Mouse (Mus musculus) liver, embryonic 11.5 days (tissue): ENCODE results near the gene Tcf19. TPM values are rescaled to one million over a fixed set of nuclear protein-coding genes. Genes with fewer than 3 reads are reported as not detected.
A peak's percentile ranks its signal among the peaks of the same experiment; 100 is the strongest.

Experiments
- ATAC-seq: fragments of 200-750 bp; cut with Nextera tagmentation; replicated peaks from 2 replicates; pipeline ENCODE4 v1.8.0; 2017; ENCODE audit warnings: moderate number of reproducible peaks, mild to moderate bottlenecking, moderate TSS enrichment, moderate library complexity; ENCODE audit not compliant: low FRiP score
- DNase-seq: peaks from one replicate; pipeline ENCODE4 v3.0.0-alpha.2; 2017; ENCODE audit warnings: low spot score
- H3K27ac ChIP-seq: fragments of 300-500 bp; sonication (generic); 2 replicates; pipeline ENCODE4 v1.5.1; 2014; ENCODE audit warnings: mild to moderate bottlenecking, low read depth, low read length, control low read depth
- H3K27me3 ChIP-seq: fragments of 300-500 bp; sonication (generic); replicated peaks from 2 replicates; pipeline ENCODE4 v1.6.1; 2014; ENCODE audit warnings: low read length, mixed read lengths; ENCODE audit not compliant: control insufficient read depth, insufficient read depth
- H3K36me3 ChIP-seq: fragments of 300-500 bp; sonication (generic); 2 replicates; pipeline ENCODE4 v1.6.1; 2014; ENCODE audit warnings: mild to moderate bottlenecking, low read length, moderate library complexity, mixed read lengths; ENCODE audit not compliant: control insufficient read depth, insufficient read depth
- H3K4me1 ChIP-seq: fragments of 300-500 bp; sonication (generic); replicated peaks from 2 replicates; pipeline ENCODE4 v1.6.1; 2014; ENCODE audit warnings: low read length, mixed read lengths; ENCODE audit not compliant: control insufficient read depth, insufficient read depth
- H3K4me2 ChIP-seq: fragments of 300-500 bp; sonication (generic); 2 replicates; pipeline ENCODE4 v1.6.1; 2014; ENCODE audit warnings: mild to moderate bottlenecking, control low read depth, moderate library complexity
- H3K4me3 ChIP-seq: fragments of 300-500 bp; sonication (generic); 2 replicates; pipeline ENCODE4 v1.5.1; 2014; ENCODE audit warnings: low read depth, low read length, control low read depth
- H3K9ac ChIP-seq: fragments of 300-500 bp; sonication (generic); 2 replicates; pipeline ENCODE4 v1.6.1; 2014; ENCODE audit warnings: low read depth, low read length, control low read depth
- H3K9me3 ChIP-seq: fragments of 300-500 bp; sonication (generic); 2 replicates; pipeline ENCODE4 v1.6.1; 2016; ENCODE audit warnings: low read length, inconsistent platforms, mixed read lengths; ENCODE audit not compliant: control insufficient read depth
- WGBS: fragments of 180-500 bp; shearing (Covaris S2); extraction: QIAGEN DNeasy Blood & Tissue Kit; methylation state at CpG from one replicate; pipeline ENCODE4 v1.1.7; 2014; 5-methylcytosine and 5-hydroxymethylcytosine counted together
- polyA plus RNA-seq: library from polyadenylated mRNA; unstranded; fragments of >200 nt; fragmentation: Nextera tagmentation; extraction: Ambion mirVana; gene quantifications from 2 replicates; pipeline ENCODE4 v1.2.1, GENCODE M21; 2014

The Tcf19 gene
- polyA plus RNA-seq, 1 experiment from 2014 or later, result 41.2 TPM

DNA sequence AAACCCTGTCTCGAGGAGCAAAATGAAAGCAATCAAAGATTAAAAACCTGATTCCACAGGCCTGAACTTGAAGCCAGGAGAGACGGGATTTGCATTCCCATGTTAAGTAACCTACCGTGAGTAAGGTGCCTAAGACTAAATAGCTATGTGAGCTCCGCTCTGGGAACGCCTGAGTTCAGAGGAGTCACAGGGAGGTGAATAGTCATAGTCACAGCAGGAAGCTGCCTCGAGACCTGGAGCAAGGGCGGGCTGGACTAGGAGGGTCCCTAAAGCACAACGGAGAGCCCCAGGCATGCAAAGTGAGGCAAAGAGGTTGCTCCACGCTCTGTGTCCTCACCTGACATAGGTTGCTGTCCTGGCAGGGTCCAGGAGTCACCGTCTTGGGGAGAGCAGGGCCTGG lies 22.9 kb upstream of the Tcf19 start:
- WGBS, result 56% methylated on average over 10 of the region's 10 CpGs
- no peaks in the 10 kb centered on the region for H3K9me3 ChIP-seq

GRCm38 (mm10) chr17:35538476-35538875 lies 21.9 kb upstream of the Tcf19 start:
- Histone ChIP-seq H3K9ac (no peak overlapping the region), H3K27me3 (no peaks in the 10 kb centered on the region), H3K4me2 (no peak overlapping the region), H3K9me3 (no peaks in the 10 kb centered on the region), H3K27ac (no peak overlapping the region), H3K4me3 (no peak overlapping the region), H3K4me1 (no peaks in the 10 kb centered on the region), H3K36me3 (no peaks in the 10 kb centered on the region)
- DNase-seq, result no peak
- WGBS, result 68% methylated on average over 1 of the region's 1 CpGs
- ATAC-seq, result no peak

More for the DNA sequence above, 22.9 kb upstream of the Tcf19 start:
- Histone ChIP-seq H3K27ac (no peak overlapping the region), H3K4me1 (no peaks in the 10 kb centered on the region), H3K9ac (no peak overlapping the region), H3K4me3 (no peak overlapping the region), H3K4me2 (no peak overlapping the region), H3K36me3 (no peaks in the 10 kb centered on the region), H3K27me3 (no peaks in the 10 kb centered on the region)
- DNase-seq (no peak), ATAC-seq (no peak)

- WGBS, result 85% methylated on average over 4 of the region's 4 CpGs
- H3K36me3 ChIP-seq, result no peaks in the 10 kb centered on the region
- H3K27me3 ChIP-seq, result no peaks in the 10 kb centered on the region; the same call in 1 of the 2 replicates
- no peaks in the 10 kb centered on the region for H3K4me1 ChIP-seq
- no peak overlapping the region for H3K9ac ChIP-seq
- H3K9me3 ChIP-seq, result no peaks in the 10 kb centered on the region
- no peak overlapping the region for H3K4me2 ChIP-seq
- H3K27ac ChIP-seq, result no peak overlapping the region
- ATAC-seq, result no peak
- no peak overlapping the region for H3K4me3 ChIP-seq
- DNase-seq, result no peak
Measured at GRCm38 (mm10) chr17:35537421-35537820, 20.8 kb upstream of the Tcf19 start.

GRCm38 (mm10) chr17:35534343-35534742 lies 17.7 kb upstream of the Tcf19 start:
- Histone ChIP-seq H3K4me3 (no peak overlapping the region), H3K27me3 (no peaks in the 10 kb centered on the region; the same call in 1 of the 2 replicates), H3K36me3 (no peaks in the 10 kb centered on the region), H3K4me2 (no peak overlapping the region), H3K4me1 (no peaks in the 10 kb centered on the region), H3K9me3 (no peaks in the 10 kb centered on the region), H3K27ac (no peak overlapping the region), H3K9ac (no peak overlapping the region)
- 13% methylated on average over 6 of the region's 6 CpGs for WGBS
- no peak for ATAC-seq
- peak; percentile 59 for DNase-seq

GRCm38 (mm10) chr17:35532901-35533300 lies 16.3 kb upstream of the Tcf19 start, which contains the start of gene Psors1c2:
Psors1c2 (plus strand) TSS chr17:35533201.
- Histone ChIP-seq H3K27ac (no peak within 1 kb of the TSS), H3K36me3 (peaks cover 7% of the 10 kb centered on the region; the same call in 1 of the 2 replicates), H3K27me3 (no peaks in the 10 kb centered on the region; the same call in 1 of the 2 replicates), H3K4me2 (no peak within 1 kb of the TSS), H3K4me3 (no peak within 1 kb of the TSS), H3K4me1 (no peaks in the 10 kb centered on the region), H3K9ac (no peak within 1 kb of the TSS), H3K9me3 (no peaks in the 10 kb centered on the region)
- WGBS, result 20% methylated on average over 7 of the region's 7 CpGs
- no peak for ATAC-seq
- DNase-seq, result no peak

DNA sequence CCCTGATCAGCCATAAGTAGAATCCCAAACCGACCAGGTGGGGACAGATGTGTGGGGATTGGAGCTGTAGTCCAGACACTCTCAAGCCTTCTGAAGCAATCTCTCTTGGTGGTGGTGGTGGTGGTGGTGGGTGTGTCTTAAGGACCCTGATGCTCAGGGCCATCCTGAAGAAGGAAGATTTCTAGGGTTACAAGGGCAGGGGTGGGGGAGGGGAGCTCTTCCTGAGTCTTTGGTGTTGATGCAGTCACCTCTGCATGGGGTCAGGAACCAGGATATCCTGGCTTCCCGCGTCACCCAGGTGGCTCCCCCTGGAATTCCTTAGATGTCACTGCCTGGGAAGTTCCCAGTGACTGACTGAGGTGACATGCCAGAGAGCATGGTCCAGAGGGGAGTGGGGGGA lies 15.7 kb upstream of the Tcf19 start:
- WGBS, result 4% methylated on average over 3 of the region's 3 CpGs
- Histone ChIP-seq H3K27me3 (no peaks in the 10 kb centered on the region; the same call in 1 of the 2 replicates), H3K9me3 (no peaks in the 10 kb centered on the region), H3K9ac (no peak overlapping the region), H3K36me3 (peaks cover 7% of the 10 kb centered on the region; the same call in 1 of the 2 replicates), H3K4me1 (no peaks in the 10 kb centered on the region), H3K4me2 (no peak overlapping the region), H3K27ac (no peak overlapping the region), H3K4me3 (no peak overlapping the region)
- DNase-seq (no peak), ATAC-seq (no peak)

GRCm38 (mm10) chr17:35526644-35527043 lies 10.0 kb upstream of the Tcf19 start:
- peaks cover 8% of the 10 kb centered on the region; the same call in 1 of the 2 replicates for H3K36me3 ChIP-seq
- 55% methylated on average over 8 of the region's 8 CpGs for WGBS
- ATAC-seq, result no peak

GRCm38 (mm10) chr17:35524354-35524753 lies 7.7 kb upstream of the Tcf19 start:
- Histone ChIP-seq H3K9me3 (no peaks in the 10 kb centered on the region), H3K4me3 (no peak overlapping the region), H3K9ac (no peak overlapping the region), H3K27me3 (no peaks in the 10 kb centered on the region), H3K27ac (no peak overlapping the region), H3K36me3 (peaks cover 8% of the 10 kb centered on the region; the same call in 1 of the 2 replicates), H3K4me2 (no peak overlapping the region), H3K4me1 (no peaks in the 10 kb centered on the region)
- DNase-seq, result no peak
- 87% methylated on average over 9 of the region's 9 CpGs for WGBS
- no peak for ATAC-seq

More at GRCm38 (mm10) chr17:35526644-35527043, 10.0 kb upstream of the Tcf19 start:
- H3K9ac ChIP-seq, result 0 out of 2 replicates have a peak overlapping the region, but pooled peaks have one; percentile 16
- H3K4me1 ChIP-seq, result no peaks in the 10 kb centered on the region
- no peaks in the 10 kb centered on the region for H3K9me3 ChIP-seq
- no peak overlapping the region for H3K4me3 ChIP-seq
- no peaks in the 10 kb centered on the region for H3K27me3 ChIP-seq
- H3K27ac ChIP-seq, result no peak overlapping the region
- DNase-seq, result no peak
- H3K4me2 ChIP-seq, result no peak overlapping the region

- DNase-seq (no peak), ATAC-seq (no peak)
- peak overlapping the region; percentile 93 for H3K4me2 ChIP-seq
- H3K4me1 ChIP-seq, result peaks cover 10% of the 10 kb centered on the region
- no peaks in the 10 kb centered on the region for H3K27me3 ChIP-seq
- peak overlapping the region; percentile 48; the same call in 1 of the 2 replicates for H3K27ac ChIP-seq
- H3K36me3 ChIP-seq, result no peaks in the 10 kb centered on the region
- 9% methylated on average over 12 of the region's 12 CpGs for WGBS
- peak overlapping the region; percentile 71 for H3K4me3 ChIP-seq
- H3K9ac ChIP-seq, result peak overlapping the region; percentile 69
- H3K9me3 ChIP-seq, result no peaks in the 10 kb centered on the region
Measured at GRCm38 (mm10) chr17:35517526-35517925, 902 bp upstream of the Tcf19 start.
